Mouse (Mus musculus): ENCODE results near the gene Hivep2. TPM values are rescaled to one million over a fixed set of nuclear protein-coding genes. Genes with fewer than 3 reads are reported as not detected.

The Hivep2 gene
- polyA plus RNA-seq, 1 experiment from 2014 or later = 8.9 TPM

DNA sequence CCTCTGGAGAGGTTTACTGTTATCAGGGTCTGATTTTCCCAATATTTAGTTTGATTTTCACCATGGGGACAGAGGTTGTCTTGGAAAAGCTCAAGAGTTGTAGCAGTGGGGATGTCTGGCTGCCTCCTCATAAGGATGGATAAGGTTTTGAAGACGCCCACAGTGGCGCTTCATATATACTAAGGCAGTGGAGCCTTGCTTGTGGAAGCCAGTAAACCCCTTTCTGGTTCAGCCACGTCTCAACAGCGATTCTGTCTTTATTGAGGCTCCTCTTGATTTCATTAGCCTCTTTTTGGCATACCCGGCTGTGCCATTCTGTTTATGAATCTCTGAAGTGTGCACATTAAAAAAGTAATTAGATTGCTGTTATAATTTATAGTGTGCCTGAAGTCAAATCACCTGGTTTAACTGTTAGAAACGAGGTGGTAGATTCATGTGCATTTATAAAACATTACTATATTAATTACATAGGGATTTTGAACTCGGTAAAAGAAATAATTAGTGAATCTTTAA, 72.2 kb downstream of the Hivep2 start:
- H3K9me3 ChIP-seq (ENCODE audit: control insufficient read depth, low read length) = no peaks in the 10 kb centered on the region
- no peak overlapping the region for H3K4me3 ChIP-seq (ENCODE audit: low read depth, low read length)
- no peak for ATAC-seq (ENCODE audit: low FRiP score)
- H3K27me3 ChIP-seq (ENCODE audit: control insufficient read depth, insufficient read depth, low read length) = no peaks in the 10 kb centered on the region
- H3K27ac ChIP-seq (ENCODE audit: low read depth, low read length) = no peak overlapping the region
- no peak overlapping the region for H3K4me2 ChIP-seq (replicated peaks; ENCODE audit: low read depth, low read length)
- no peak overlapping the region for H3K9ac ChIP-seq (ENCODE audit: low read depth, low read length)
- no peaks in the 10 kb centered on the region for H3K36me3 ChIP-seq (ENCODE audit: control insufficient read depth, insufficient read depth, low read length)
- no peaks in the 10 kb centered on the region for H3K4me1 ChIP-seq (replicated peaks; ENCODE audit: control insufficient read depth, insufficient read depth, low read length)
- DNase-seq (ENCODE audit: low spot score) = no peak
- 91% methylated on average over 7 of the region's 7 CpGs for WGBS

DNA sequence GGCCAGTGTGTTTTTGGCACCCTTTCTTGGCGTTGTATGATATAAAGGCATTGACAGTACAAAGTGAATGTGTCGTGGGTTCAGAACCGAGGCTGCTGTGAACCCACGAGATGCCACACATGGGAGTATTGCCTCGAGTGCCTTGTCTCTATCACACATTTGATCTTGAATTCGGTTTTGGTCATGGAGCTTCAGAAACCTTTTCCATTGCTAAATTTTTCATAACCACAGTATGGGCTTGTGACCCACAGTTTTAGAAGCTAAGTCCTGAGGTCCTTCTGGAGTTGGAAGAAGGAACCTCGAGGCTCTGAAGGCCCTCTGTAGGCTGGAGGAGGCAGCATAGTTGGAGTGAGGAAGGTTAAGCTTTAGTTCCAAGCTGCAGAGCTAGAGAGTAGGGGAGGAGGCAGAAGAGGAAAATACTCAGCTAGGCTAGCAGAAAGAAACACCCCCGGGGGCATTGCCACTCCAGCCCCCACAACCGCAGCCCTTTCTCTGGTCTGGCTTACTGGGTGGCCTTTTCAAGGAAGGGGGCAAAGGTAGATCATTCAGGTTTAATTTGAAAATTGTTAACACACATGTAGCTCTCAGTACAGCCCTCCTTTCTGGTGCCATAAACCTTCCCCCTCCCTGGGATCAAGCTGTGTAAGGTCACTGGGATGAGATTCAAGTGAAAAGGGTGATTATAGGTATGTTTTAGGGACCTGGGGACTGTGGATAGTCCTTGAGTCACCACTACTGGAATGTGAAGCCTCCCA, 75.0 kb downstream of the Hivep2 start:
- ATAC-seq (ENCODE audit: low FRiP score) (no peak), DNase-seq (ENCODE audit: low spot score) (no peak)
- Histone ChIP-seq H3K4me3 (ENCODE audit: low read depth, low read length) (no peak overlapping the region), H3K27me3 (ENCODE audit: control insufficient read depth, insufficient read depth, low read length) (no peaks in the 10 kb centered on the region), H3K9me3 (ENCODE audit: control insufficient read depth, low read length) (no peaks in the 10 kb centered on the region), H3K27ac (ENCODE audit: low read depth, low read length) (no peak overlapping the region), H3K4me1 (replicated peaks; ENCODE audit: control insufficient read depth, insufficient read depth, low read length) (no peaks in the 10 kb centered on the region), H3K9ac (ENCODE audit: low read depth, low read length) (no peak overlapping the region), H3K4me2 (replicated peaks; ENCODE audit: low read depth, low read length) (no peak overlapping the region), H3K36me3 (ENCODE audit: control insufficient read depth, insufficient read depth, low read length) (no peaks in the 10 kb centered on the region)
- WGBS = 87% methylated on average over 9 of the region's 9 CpGs

DNA sequence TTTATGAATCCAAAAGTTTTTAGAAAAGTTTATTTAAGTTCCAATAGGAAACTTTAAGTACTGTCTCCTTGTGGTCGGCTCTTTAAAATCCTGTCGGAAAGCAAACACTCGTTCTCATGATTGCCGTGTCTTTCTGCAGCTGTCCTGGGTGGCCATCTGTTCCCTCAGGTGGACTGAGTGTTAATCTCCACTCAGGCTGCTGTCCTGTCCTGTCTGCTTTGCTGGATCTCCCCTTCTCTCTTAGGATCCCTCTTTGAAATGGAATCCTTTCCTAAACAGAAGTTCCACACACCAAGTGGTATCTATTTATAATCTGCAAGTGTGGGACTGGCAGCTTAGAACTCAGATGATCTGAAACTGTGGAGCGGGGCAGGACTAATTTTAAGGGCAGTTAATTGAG, 75.7 kb downstream of the Hivep2 start:
- WGBS = 78% methylated on average over 5 of the region's 5 CpGs

DNA sequence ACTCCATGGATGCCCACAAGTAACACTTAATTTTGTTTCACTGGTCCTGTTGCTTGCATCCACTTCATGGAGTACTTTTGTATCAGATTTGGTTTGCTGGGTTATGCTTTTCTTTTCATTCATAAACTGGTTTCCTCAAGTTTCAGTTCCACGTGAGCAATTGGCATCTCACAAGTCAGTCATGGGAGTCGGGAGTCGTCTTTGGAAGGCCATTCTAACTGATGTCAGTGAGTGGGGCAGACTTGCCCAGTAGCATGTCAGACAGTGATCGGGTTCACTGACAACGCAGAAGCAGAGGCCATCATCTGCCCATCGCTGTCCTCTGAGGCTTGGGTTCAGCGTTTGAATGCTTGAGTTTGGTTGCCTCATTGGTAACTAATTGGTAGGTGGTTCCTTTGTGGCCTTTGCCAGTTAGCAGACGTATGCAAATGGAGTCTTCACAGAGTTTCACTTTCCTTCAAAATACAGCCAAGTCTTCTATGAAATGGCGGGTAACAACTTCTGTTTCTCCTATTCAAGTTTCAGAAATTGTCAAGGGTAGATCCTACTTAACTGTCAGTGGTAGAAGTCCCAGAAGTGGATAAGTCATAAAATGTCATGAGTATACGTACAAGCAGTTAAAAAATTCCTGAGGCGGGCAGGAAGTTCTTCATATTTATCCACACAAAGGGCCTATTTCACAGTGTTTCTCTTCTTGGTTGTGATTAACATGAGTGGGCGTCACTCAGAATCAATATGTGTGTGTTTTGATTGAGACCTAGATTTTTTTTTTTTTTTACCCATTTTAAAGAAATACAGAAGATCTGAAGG, 76.9 kb downstream of the Hivep2 start:
- WGBS = 80% methylated on average over 12 of the region's 12 CpGs
- no peak for ATAC-seq (ENCODE audit: low FRiP score)
- H3K4me2 ChIP-seq (replicated peaks; ENCODE audit: low read depth, low read length) = no peak overlapping the region

More for the DNA sequence above, 75.7 kb downstream of the Hivep2 start:
- no peak overlapping the region for H3K4me2 ChIP-seq (replicated peaks; ENCODE audit: low read depth, low read length)
- H3K27me3 ChIP-seq (ENCODE audit: control insufficient read depth, insufficient read depth, low read length) = no peaks in the 10 kb centered on the region
- no peak overlapping the region for H3K27ac ChIP-seq (ENCODE audit: low read depth, low read length)
- DNase-seq (ENCODE audit: low spot score) = no peak
- no peak overlapping the region for H3K4me3 ChIP-seq (ENCODE audit: low read depth, low read length)
- no peak overlapping the region for H3K9ac ChIP-seq (ENCODE audit: low read depth, low read length)
- no peaks in the 10 kb centered on the region for H3K36me3 ChIP-seq (ENCODE audit: control insufficient read depth, insufficient read depth, low read length)
- no peaks in the 10 kb centered on the region for H3K9me3 ChIP-seq (ENCODE audit: control insufficient read depth, low read length)
- H3K4me1 ChIP-seq (replicated peaks; ENCODE audit: control insufficient read depth, insufficient read depth, low read length) = no peaks in the 10 kb centered on the region
- no peak for ATAC-seq (ENCODE audit: low FRiP score)

DNA sequence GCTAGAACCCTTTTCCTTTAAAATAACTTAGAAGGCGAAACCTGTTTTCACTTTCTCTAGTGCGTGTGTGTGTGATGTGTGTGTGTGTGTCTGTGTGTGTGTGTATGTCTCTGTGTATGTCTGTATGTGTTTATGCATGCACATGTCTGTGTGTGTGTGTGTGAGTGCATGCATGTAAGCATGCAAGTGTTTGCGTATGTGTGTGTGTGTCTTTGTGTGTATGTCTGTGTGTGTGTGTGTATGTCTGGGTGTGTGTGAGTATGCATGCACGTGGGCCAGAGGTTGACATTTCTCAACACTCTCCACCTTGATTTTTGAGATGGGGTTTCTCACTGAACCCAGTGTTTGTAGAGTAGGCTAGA, 77.5 kb downstream of the Hivep2 start:
- Histone ChIP-seq H3K4me2 (replicated peaks; ENCODE audit: low read depth, low read length) (no peak overlapping the region), H3K4me1 (replicated peaks; ENCODE audit: control insufficient read depth, insufficient read depth, low read length) (no peaks in the 10 kb centered on the region), H3K9ac (ENCODE audit: low read depth, low read length) (no peak overlapping the region), H3K27me3 (ENCODE audit: control insufficient read depth, insufficient read depth, low read length) (no peaks in the 10 kb centered on the region), H3K9me3 (ENCODE audit: control insufficient read depth, low read length) (no peaks in the 10 kb centered on the region), H3K27ac (ENCODE audit: low read depth, low read length) (no peak overlapping the region), H3K4me3 (ENCODE audit: low read depth, low read length) (no peak overlapping the region), H3K36me3 (ENCODE audit: control insufficient read depth, insufficient read depth, low read length) (no peaks in the 10 kb centered on the region)
- DNase-seq (ENCODE audit: low spot score) (no peak), ATAC-seq (ENCODE audit: low FRiP score) (no peak)
- WGBS = 88% methylated on average over 4 of the region's 4 CpGs

More for the DNA sequence above, 76.9 kb downstream of the Hivep2 start:
- no peaks in the 10 kb centered on the region for H3K9me3 ChIP-seq (ENCODE audit: control insufficient read depth, low read length)
- no peaks in the 10 kb centered on the region for H3K27me3 ChIP-seq (ENCODE audit: control insufficient read depth, insufficient read depth, low read length)
- H3K4me3 ChIP-seq (ENCODE audit: low read depth, low read length) = no peak overlapping the region
- H3K9ac ChIP-seq (ENCODE audit: low read depth, low read length) = no peak overlapping the region
- no peak overlapping the region for H3K27ac ChIP-seq (ENCODE audit: low read depth, low read length)
- H3K36me3 ChIP-seq (ENCODE audit: control insufficient read depth, insufficient read depth, low read length) = no peaks in the 10 kb centered on the region
- DNase-seq (ENCODE audit: low spot score) = no peak
- no peaks in the 10 kb centered on the region for H3K4me1 ChIP-seq (replicated peaks; ENCODE audit: control insufficient read depth, insufficient read depth, low read length)

DNA sequence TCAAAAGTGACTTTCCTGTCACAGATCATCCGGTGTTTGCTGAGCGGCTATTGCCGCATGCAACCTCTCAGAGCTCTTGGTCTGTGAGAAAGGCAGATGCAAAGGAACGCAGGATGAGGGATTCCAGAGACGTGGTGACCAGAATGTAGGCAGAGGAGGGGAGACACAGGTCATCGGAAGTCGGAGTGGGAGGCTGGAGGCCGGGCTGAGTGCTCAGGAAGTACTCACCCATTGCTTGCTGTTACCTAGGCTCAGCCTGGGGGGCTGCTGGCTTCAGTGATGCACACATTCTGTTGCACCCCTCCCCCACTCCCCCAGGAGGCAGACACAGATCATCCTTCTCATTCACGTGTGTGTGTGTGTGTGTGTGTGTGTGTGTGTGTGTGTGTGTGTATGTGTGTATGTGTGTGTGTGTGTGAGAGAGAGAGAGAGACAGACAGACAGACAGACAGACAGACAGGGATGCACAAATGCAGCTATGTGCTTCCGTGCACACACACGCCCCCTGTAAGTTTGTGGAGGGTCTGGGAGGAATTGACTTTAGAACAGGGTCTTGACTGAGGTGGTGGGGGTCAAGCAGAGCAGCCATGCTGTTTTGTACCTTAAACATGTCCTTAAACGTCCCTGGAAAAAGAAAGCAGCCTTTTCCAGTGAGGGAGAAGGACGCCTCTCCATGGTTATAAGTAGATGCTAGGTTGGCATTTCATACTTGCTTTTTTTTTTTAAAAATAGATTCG, 78.3 kb downstream of the Hivep2 start:
- H3K9me3 ChIP-seq (ENCODE audit: control insufficient read depth, low read length) = no peaks in the 10 kb centered on the region
- H3K4me1 ChIP-seq (replicated peaks; ENCODE audit: control insufficient read depth, insufficient read depth, low read length) = no peaks in the 10 kb centered on the region
- 52% methylated on average over 13 of the region's 14 CpGs for WGBS
- no peaks in the 10 kb centered on the region for H3K27me3 ChIP-seq (ENCODE audit: control insufficient read depth, insufficient read depth, low read length)
- no peak overlapping the region for H3K4me3 ChIP-seq (ENCODE audit: low read depth, low read length)
- DNase-seq (ENCODE audit: low spot score) = peak; percentile 16
- no peak for ATAC-seq (ENCODE audit: low FRiP score)
- no peak overlapping the region for H3K27ac ChIP-seq (ENCODE audit: low read depth, low read length)
- H3K9ac ChIP-seq (ENCODE audit: low read depth, low read length) = no peak overlapping the region
- H3K4me2 ChIP-seq (replicated peaks; ENCODE audit: low read depth, low read length) = no peak overlapping the region
- H3K36me3 ChIP-seq (ENCODE audit: control insufficient read depth, insufficient read depth, low read length) = no peaks in the 10 kb centered on the region

DNA sequence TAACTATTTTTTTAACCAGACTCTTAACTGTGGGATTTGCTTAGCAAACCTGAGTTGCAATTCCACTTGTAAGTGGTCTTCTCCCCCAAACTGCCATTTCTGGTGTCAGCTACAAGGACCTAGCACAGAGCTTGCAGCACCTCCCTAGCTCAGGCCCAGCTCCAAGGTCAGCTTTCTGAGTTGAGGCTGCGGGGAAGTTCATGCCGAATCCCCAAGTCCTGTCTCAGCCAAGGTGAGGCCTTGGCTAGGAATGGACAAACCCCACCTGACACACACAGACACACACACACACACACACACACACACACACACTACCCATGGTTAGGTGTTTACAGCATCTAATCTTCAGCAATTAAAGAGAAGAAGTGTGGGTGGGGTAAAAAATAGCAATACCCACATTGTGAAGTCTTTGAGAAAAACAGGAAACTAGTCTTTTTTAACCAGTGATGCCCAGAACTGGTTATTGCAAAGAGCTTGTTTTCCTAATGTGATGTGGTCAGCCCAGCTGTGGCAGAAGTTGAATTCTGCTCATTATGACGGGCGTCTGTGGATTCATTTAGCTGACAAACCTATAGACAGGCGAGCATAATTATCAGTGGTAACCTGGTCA, 79.0 kb downstream of the Hivep2 start:
- no peak for ATAC-seq (ENCODE audit: low FRiP score)
- DNase-seq (ENCODE audit: low spot score) = no peak
- no peaks in the 10 kb centered on the region for H3K4me1 ChIP-seq (replicated peaks; ENCODE audit: control insufficient read depth, insufficient read depth, low read length)

DNA sequence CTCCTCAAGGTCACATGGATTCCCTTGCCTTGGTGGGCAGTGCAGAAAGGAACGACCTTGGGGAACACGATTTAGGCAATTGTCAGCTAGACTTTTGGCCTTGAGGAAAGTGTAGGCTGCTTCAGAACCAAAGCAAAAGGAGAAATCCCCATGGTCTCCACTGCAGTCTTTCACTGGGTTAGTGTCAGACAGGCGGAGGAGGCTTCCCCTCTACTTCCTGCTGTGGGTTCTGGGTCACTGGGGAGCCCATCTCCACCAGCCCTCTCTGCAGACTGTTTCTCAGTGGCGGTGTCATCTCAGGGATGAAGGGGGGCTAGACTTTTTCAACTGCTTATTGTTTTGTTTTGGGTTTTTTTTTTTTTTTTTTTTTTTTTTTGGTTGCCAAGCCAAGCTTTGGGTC, 79.9 kb downstream of the Hivep2 start:
- 39% methylated on average over 4 of the region's 4 CpGs for WGBS
- Histone ChIP-seq H3K4me2 (replicated peaks; ENCODE audit: low read depth, low read length) (no peak overlapping the region), H3K4me3 (ENCODE audit: low read depth, low read length) (no peak overlapping the region), H3K4me1 (replicated peaks; ENCODE audit: control insufficient read depth, insufficient read depth, low read length) (no peaks in the 10 kb centered on the region), H3K9ac (ENCODE audit: low read depth, low read length) (no peak overlapping the region), H3K9me3 (ENCODE audit: control insufficient read depth, low read length) (no peaks in the 10 kb centered on the region), H3K36me3 (ENCODE audit: control insufficient read depth, insufficient read depth, low read length) (no peaks in the 10 kb centered on the region), H3K27ac (ENCODE audit: low read depth, low read length) (no peak overlapping the region), H3K27me3 (ENCODE audit: control insufficient read depth, insufficient read depth, low read length) (no peaks in the 10 kb centered on the region)
- DNase-seq (ENCODE audit: low spot score) (no peak), ATAC-seq (ENCODE audit: low FRiP score) (no peak)

More for the DNA sequence above, 79.0 kb downstream of the Hivep2 start:
- H3K4me2 ChIP-seq (replicated peaks; ENCODE audit: low read depth, low read length) = no peak overlapping the region
- no peaks in the 10 kb centered on the region for H3K27me3 ChIP-seq (ENCODE audit: control insufficient read depth, insufficient read depth, low read length)
- no peak overlapping the region for H3K27ac ChIP-seq (ENCODE audit: low read depth, low read length)
- WGBS = 79% methylated on average over 5 of the region's 5 CpGs
- H3K4me3 ChIP-seq (ENCODE audit: low read depth, low read length) = no peak overlapping the region
- H3K9ac ChIP-seq (ENCODE audit: low read depth, low read length) = no peak overlapping the region
- H3K9me3 ChIP-seq (ENCODE audit: control insufficient read depth, low read length) = no peaks in the 10 kb centered on the region
- no peaks in the 10 kb centered on the region for H3K36me3 ChIP-seq (ENCODE audit: control insufficient read depth, insufficient read depth, low read length)

All from hindbrain, embryonic 11.5 days (tissue).